Mouse (Mus musculus) embryonic facial prominence, embryonic 15.5 days (tissue): Measurements from ENCODE around the gene Scpep1. TPM values are rescaled to one million over a fixed set of nuclear protein-coding genes. Genes with fewer than 3 reads are reported as not detected.

Experiments used
- ATAC-seq: fragments of 200-750 bp; cut with Nextera tagmentation; 2 replicates; pipeline ENCODE4 v1.8.0; 2017; ENCODE audit warnings: low read depth, moderate TSS enrichment; ENCODE audit not compliant: insufficient number of reproducible peaks, low FRiP score, low TSS enrichment
- H3K27ac ChIP-seq: fragments of 300-500 bp; sonication (generic); replicated peaks from 2 replicates; pipeline ENCODE4 v1.5.1; 2015; ENCODE audit warnings: mild to moderate bottlenecking, inconsistent platforms
- H3K27me3 ChIP-seq: fragments of 300-500 bp; sonication (generic); 2 replicates; pipeline ENCODE4 v1.6.1; 2015; ENCODE audit warnings: inconsistent platforms
- H3K36me3 ChIP-seq: fragments of 300-500 bp; sonication (generic); 2 replicates; pipeline ENCODE4 v1.6.1; 2015; ENCODE audit warnings: mild to moderate bottlenecking, inconsistent platforms
- H3K4me1 ChIP-seq: fragments of 300-500 bp; sonication (generic); 2 replicates; pipeline ENCODE4 v1.6.1; 2015; ENCODE audit warnings: inconsistent platforms
- H3K4me2 ChIP-seq: fragments of 300-500 bp; sonication (generic); replicated peaks from 2 replicates; pipeline ENCODE4 v1.6.1; 2015; ENCODE audit warnings: mild to moderate bottlenecking, inconsistent platforms
- H3K4me3 ChIP-seq: fragments of 300-500 bp; sonication (generic); replicated peaks from 2 replicates; pipeline ENCODE4 v1.5.1; 2015; ENCODE audit warnings: mild to moderate bottlenecking, inconsistent platforms
- H3K9ac ChIP-seq: fragments of 300-500 bp; sonication (generic); 2 replicates; pipeline ENCODE4 v1.6.1; 2015; ENCODE audit warnings: inconsistent platforms
- H3K9me3 ChIP-seq: fragments of 300-500 bp; sonication (generic); replicated peaks from 2 replicates; pipeline ENCODE4 v1.6.1; 2016; ENCODE audit warnings: inconsistent platforms
- WGBS: fragments of 180-500 bp; shearing (Covaris S2); methylation state at CpG from one replicate; pipeline ENCODE4 v1.1.7; 2015; 5-methylcytosine and 5-hydroxymethylcytosine counted together
- polyA plus RNA-seq: library from polyadenylated mRNA; unstranded; fragments of >200 nt; fragmentation: Nextera tagmentation; extraction: Ambion mirVana; gene quantifications from 2 replicates; pipeline ENCODE4 v1.2.1, GENCODE M21; 2015

Gene Scpep1
- polyA plus RNA-seq, 1 experiment from 2014 or later: 103 TPM

GRCm38 (mm10) chr11:88948896-88949295 lies 6.4 kb downstream of the Scpep1 start:
- Histone ChIP-seq H3K4me1 (no peaks in the 10 kb centered on the region), H3K9me3 (no peaks in the 10 kb centered on the region), H3K4me3 (no peak overlapping the region), H3K9ac (no peak overlapping the region), H3K27ac (0 out of 2 replicates have a peak overlapping the region, but pooled peaks have one; percentile 7), H3K36me3 (peaks cover 30% of the 10 kb centered on the region), H3K27me3 (no peaks in the 10 kb centered on the region), H3K4me2 (no peak overlapping the region)
- WGBS: 69% methylated on average over 8 of the region's 8 CpGs
- no peak for ATAC-seq

- Histone ChIP-seq H3K4me1 (no peaks in the 10 kb centered on the region), H3K9me3 (no peaks in the 10 kb centered on the region), H3K27ac (no peak overlapping the region), H3K27me3 (no peaks in the 10 kb centered on the region), H3K4me2 (no peak overlapping the region), H3K9ac (no peak overlapping the region), H3K36me3 (peaks cover 31% of the 10 kb centered on the region), H3K4me3 (no peak overlapping the region)
- no peak for ATAC-seq
- 76% methylated on average over 7 of the region's 8 CpGs for WGBS
Measured at GRCm38 (mm10) chr11:88945971-88946585, 9.2 kb downstream of the Scpep1 start.

- no peaks in the 10 kb centered on the region for H3K4me1 ChIP-seq
- no peak overlapping the region for H3K9ac ChIP-seq
- H3K4me3 ChIP-seq: no peak overlapping the region
- H3K4me2 ChIP-seq: no peak overlapping the region
- 71% methylated on average over 12 of the region's 12 CpGs for WGBS
- H3K27me3 ChIP-seq: no peaks in the 10 kb centered on the region
- ATAC-seq: no peak
- peaks cover 43% of the 10 kb centered on the region for H3K36me3 ChIP-seq
- H3K27ac ChIP-seq: no peak overlapping the region
- no peaks in the 10 kb centered on the region for H3K9me3 ChIP-seq
Measured at GRCm38 (mm10) chr11:88941489-88941888, 13.8 kb downstream of the Scpep1 start.

GRCm38 (mm10) chr11:88939634-88940033 lies 15.6 kb downstream of the Scpep1 start:
- Histone ChIP-seq H3K27me3 (no peaks in the 10 kb centered on the region), H3K9me3 (no peaks in the 10 kb centered on the region), H3K4me1 (no peaks in the 10 kb centered on the region), H3K36me3 (peaks cover 39% of the 10 kb centered on the region), H3K27ac (no peak overlapping the region), H3K4me2 (no peak overlapping the region), H3K4me3 (no peak overlapping the region), H3K9ac (no peak overlapping the region)
- WGBS: 85% methylated on average over 4 of the region's 4 CpGs
- ATAC-seq: no peak

- Histone ChIP-seq H3K36me3 (peaks cover 38% of the 10 kb centered on the region), H3K27me3 (no peaks in the 10 kb centered on the region), H3K27ac (no peak overlapping the region), H3K4me3 (no peak overlapping the region), H3K4me2 (no peak overlapping the region), H3K9ac (no peak overlapping the region), H3K4me1 (no peaks in the 10 kb centered on the region), H3K9me3 (no peaks in the 10 kb centered on the region)
- 100% methylated on average over 2 of the region's 2 CpGs for WGBS
- no peak for ATAC-seq
Measured at GRCm38 (mm10) chr11:88938770-88939169, 16.5 kb downstream of the Scpep1 start.

GRCm38 (mm10) chr11:88937886-88938285 lies 17.4 kb downstream of the Scpep1 start:
- WGBS: 80% methylated on average over 2 of the region's 2 CpGs
- H3K4me1 ChIP-seq: no peaks in the 10 kb centered on the region
- H3K27me3 ChIP-seq: no peaks in the 10 kb centered on the region
- peaks cover 41% of the 10 kb centered on the region for H3K36me3 ChIP-seq
- H3K4me3 ChIP-seq: no peak overlapping the region
- H3K4me2 ChIP-seq: no peak overlapping the region
- no peak for ATAC-seq
- no peaks in the 10 kb centered on the region for H3K9me3 ChIP-seq
- H3K9ac ChIP-seq: no peak overlapping the region
- no peak overlapping the region for H3K27ac ChIP-seq

- Histone ChIP-seq H3K27ac (no peak overlapping the region), H3K4me2 (no peak overlapping the region), H3K4me1 (no peaks in the 10 kb centered on the region), H3K27me3 (no peaks in the 10 kb centered on the region), H3K9ac (no peak overlapping the region), H3K36me3 (peaks cover 46% of the 10 kb centered on the region), H3K9me3 (no peaks in the 10 kb centered on the region), H3K4me3 (no peak overlapping the region)
- ATAC-seq: no peak
- 86% methylated on average over 19 of the region's 19 CpGs for WGBS
Measured at GRCm38 (mm10) chr11:88934089-88935000, 20.9 kb downstream of the Scpep1 start.

- ATAC-seq: no peak
- Histone ChIP-seq H3K4me2 (no peak overlapping the region), H3K36me3 (peaks cover 49% of the 10 kb centered on the region), H3K27ac (no peak overlapping the region), H3K4me1 (no peaks in the 10 kb centered on the region), H3K27me3 (no peaks in the 10 kb centered on the region), H3K9ac (no peak overlapping the region), H3K9me3 (no peaks in the 10 kb centered on the region), H3K4me3 (no peak overlapping the region)
- 87% methylated on average over 9 of the region's 9 CpGs for WGBS
Measured at GRCm38 (mm10) chr11:88933030-88933429, 22.2 kb downstream of the Scpep1 start.

GRCm38 (mm10) chr11:88931692-88932530 lies 23.4 kb downstream of the Scpep1 start:
- H3K4me3 ChIP-seq: no peak overlapping the region
- H3K9me3 ChIP-seq: no peaks in the 10 kb centered on the region
- H3K36me3 ChIP-seq: peaks cover 46% of the 10 kb centered on the region
- no peak overlapping the region for H3K9ac ChIP-seq
- no peak overlapping the region for H3K4me2 ChIP-seq
- 80% methylated on average over 14 of the region's 14 CpGs for WGBS
- no peak for ATAC-seq
- H3K27ac ChIP-seq: no peak overlapping the region
- H3K4me1 ChIP-seq: no peaks in the 10 kb centered on the region
- no peaks in the 10 kb centered on the region for H3K27me3 ChIP-seq

GRCm38 (mm10) chr11:88926566-88926965 lies 28.7 kb downstream of the Scpep1 start:
- 91% methylated on average over 5 of the region's 5 CpGs for WGBS
- H3K4me3 ChIP-seq: no peak overlapping the region
- H3K27me3 ChIP-seq: no peaks in the 10 kb centered on the region
- H3K27ac ChIP-seq: no peak overlapping the region
- H3K9me3 ChIP-seq: no peaks in the 10 kb centered on the region
- no peaks in the 10 kb centered on the region for H3K4me1 ChIP-seq
- no peak for ATAC-seq
- no peak overlapping the region for H3K4me2 ChIP-seq
- peaks cover 43% of the 10 kb centered on the region for H3K36me3 ChIP-seq
- H3K9ac ChIP-seq: no peak overlapping the region

GRCm38 (mm10) chr11:88909388-88910036 lies 45.8 kb downstream of the Scpep1 start:
- H3K9ac ChIP-seq: no peak overlapping the region
- H3K4me2 ChIP-seq: no peak overlapping the region
- no peaks in the 10 kb centered on the region for H3K36me3 ChIP-seq
- H3K9me3 ChIP-seq: no peaks in the 10 kb centered on the region
- H3K4me3 ChIP-seq: no peak overlapping the region
- H3K27ac ChIP-seq: no peak overlapping the region
- H3K27me3 ChIP-seq: no peaks in the 10 kb centered on the region
- H3K4me1 ChIP-seq: no peaks in the 10 kb centered on the region
- 73% methylated on average over 8 of the region's 8 CpGs for WGBS
- ATAC-seq: no peak
